Mouse (Mus musculus) MN1 (cell line): ENCODE results near the gene Pde4dip.

Experiments used
- DNase-seq: peaks from one replicate; pipeline ENCODE4 v3.0.0-alpha.2; 2016; ENCODE audit warnings: low spot score

Pde4dip gene

GRCm38 (mm10) chr3:97844163-97844820 lies 44.2 kb downstream of the Pde4dip start:
- no peak for DNase-seq

GRCm38 (mm10) chr3:97842641-97843040 lies 45.9 kb downstream of the Pde4dip start:
- no peak for DNase-seq

GRCm38 (mm10) chr3:97840439-97840838 lies 48.1 kb downstream of the Pde4dip start:
- no peak for DNase-seq

GRCm38 (mm10) chr3:97835888-97836287 lies 52.6 kb downstream of the Pde4dip start:
- no peak for DNase-seq

- DNase-seq: no peak
Observed at GRCm38 (mm10) chr3:97834625-97835024, 53.9 kb downstream of the Pde4dip start.

GRCm38 (mm10) chr3:97831564-97832320 lies 56.8 kb downstream of the Pde4dip start:
- no peak for DNase-seq

- DNase-seq: no peak
Observed at GRCm38 (mm10) chr3:97830622-97831021, 57.9 kb downstream of the Pde4dip start.

GRCm38 (mm10) chr3:97830122-97830521 lies 58.4 kb downstream of the Pde4dip start:
- DNase-seq: no peak

- no peak for DNase-seq
Observed at GRCm38 (mm10) chr3:97828286-97828685, 60.2 kb downstream of the Pde4dip start.

GRCm38 (mm10) chr3:97825246-97825645 lies 63.3 kb downstream of the Pde4dip start:
- DNase-seq: no peak

- DNase-seq: no peak
Observed at GRCm38 (mm10) chr3:97824744-97825143, 63.8 kb downstream of the Pde4dip start.

GRCm38 (mm10) chr3:97824011-97824711 lies 64.3 kb downstream of the Pde4dip start:
- DNase-seq: no peak

GRCm38 (mm10) chr3:97823438-97823837 lies 65.1 kb downstream of the Pde4dip start:
- DNase-seq: no peak

GRCm38 (mm10) chr3:97819050-97819449 lies 69.5 kb downstream of the Pde4dip start:
- DNase-seq: no peak

- DNase-seq: no peak
Observed at GRCm38 (mm10) chr3:97818383-97818982, 70.0 kb downstream of the Pde4dip start.

- peak; percentile 7 for DNase-seq
Observed at GRCm38 (mm10) chr3:97811651-97812399, 76.7 kb downstream of the Pde4dip start.

- no peak for DNase-seq
Observed at GRCm38 (mm10) chr3:97811158-97811557, 77.3 kb downstream of the Pde4dip start.

- DNase-seq: no peak
Observed at GRCm38 (mm10) chr3:97810334-97810733, 78.2 kb downstream of the Pde4dip start.

GRCm38 (mm10) chr3:97805559-97805958 lies 82.9 kb downstream of the Pde4dip start:
- DNase-seq: no peak

GRCm38 (mm10) chr3:97803675-97804074 lies 84.8 kb downstream of the Pde4dip start:
- no peak for DNase-seq

GRCm38 (mm10) chr3:97802927-97803326 lies 85.6 kb downstream of the Pde4dip start:
- no peak for DNase-seq

- no peak for DNase-seq
Observed at GRCm38 (mm10) chr3:97802297-97802696, 86.2 kb downstream of the Pde4dip start.
